Mouse (Mus musculus): Measurements from ENCODE around the gene Rps3a1. TPM values are rescaled to one million over a fixed set of nuclear protein-coding genes. Genes with fewer than 3 reads are reported as not detected.

The Rps3a1 gene
- polyA plus RNA-seq, 1 experiment from 2014 or later, result 513 TPM

Other genes starting within 250 kb of the Rps3a1 start
- gene Sh3d19, start 171.6 kb downstream of the Rps3a1 start, polyA plus RNA-seq (2015; fragmentation: Nextera tagmentation; extraction: Ambion mirVana), result 14.0 and 15.5 TPM in 2 replicates
- not detected in 2 replicates for gene Prss48, start 140.2 kb downstream of the Rps3a1 start, polyA plus RNA-seq (2015; fragmentation: Nextera tagmentation; extraction: Ambion mirVana)
- gene Lrba, start 82.0 kb upstream of the Rps3a1 start, polyA plus RNA-seq (2015; fragmentation: Nextera tagmentation; extraction: Ambion mirVana), result 5.9 and 6.1 TPM in 2 replicates